Mouse (Mus musculus): Measurements from ENCODE around the gene Ramac. TPM values are rescaled to one million over a fixed set of nuclear protein-coding genes. Genes with fewer than 3 reads are reported as not detected.

Gene Ramac
- polyA plus RNA-seq, 1 experiment = 13.5 TPM

DNA sequence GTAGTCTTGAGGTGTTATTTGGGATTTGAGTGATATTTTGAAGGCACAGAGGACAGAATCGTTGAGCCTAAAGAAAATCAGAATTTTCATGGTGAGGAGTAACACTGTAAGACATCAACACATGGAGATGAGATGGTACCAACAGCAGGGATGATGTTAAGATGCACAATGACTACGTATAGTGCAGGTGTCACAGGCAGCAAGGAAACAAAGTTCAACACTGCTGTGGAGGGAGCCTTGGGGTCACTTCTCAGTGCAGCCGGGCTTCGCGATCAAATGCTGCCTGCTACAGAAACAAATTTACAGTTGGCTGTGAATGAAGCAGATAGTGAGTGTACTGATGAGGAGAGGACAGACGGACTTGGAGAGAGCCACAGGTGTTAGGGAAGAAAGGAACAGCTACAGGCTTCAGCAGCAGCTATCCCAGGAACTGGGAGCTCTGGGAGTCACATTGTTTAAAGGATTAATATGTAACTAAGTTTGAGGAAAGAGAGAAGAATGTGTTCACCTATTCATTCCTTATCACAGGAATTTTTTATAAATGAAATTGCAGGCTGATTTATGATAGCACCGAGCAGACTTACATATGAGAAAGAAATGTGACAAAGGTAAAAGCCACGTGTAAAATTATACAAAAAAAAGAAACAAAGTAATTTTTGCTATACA, 23.9 kb upstream of the Ramac start:
- Histone ChIP-seq H3K27me3 (ENCODE audit: control insufficient read depth, insufficient read depth, low read length) (no peaks in the 10 kb centered on the region), H3K27ac (ENCODE audit: control insufficient read depth, insufficient read depth, low read length) (no peak overlapping the region), H3K4me3 (ENCODE audit: control insufficient read depth, insufficient read depth, low read length) (no peak overlapping the region), H3K36me3 (ENCODE audit: control insufficient read depth, insufficient read depth, low read length) (no peaks in the 10 kb centered on the region), H3K4me1 (replicated peaks; ENCODE audit: control insufficient read depth, insufficient read depth, low read length) (no peaks in the 10 kb centered on the region)
- DNase-seq = no peak
- WGBS = 87% methylated on average over 8 of the region's 8 CpGs
- TF ChIP-seq POLR2A (IDR thresholded peaks at IDR 0.05; ENCODE audit: control insufficient read depth, extremely low read depth, insufficient read depth, low read length, poor library complexity) (no peak), CTCF (IDR thresholded peaks at IDR 0.05; ENCODE audit: borderline replicate concordance, control insufficient read depth, extremely low read depth, insufficient read depth, low read length, poor library complexity) (no peak)

DNA sequence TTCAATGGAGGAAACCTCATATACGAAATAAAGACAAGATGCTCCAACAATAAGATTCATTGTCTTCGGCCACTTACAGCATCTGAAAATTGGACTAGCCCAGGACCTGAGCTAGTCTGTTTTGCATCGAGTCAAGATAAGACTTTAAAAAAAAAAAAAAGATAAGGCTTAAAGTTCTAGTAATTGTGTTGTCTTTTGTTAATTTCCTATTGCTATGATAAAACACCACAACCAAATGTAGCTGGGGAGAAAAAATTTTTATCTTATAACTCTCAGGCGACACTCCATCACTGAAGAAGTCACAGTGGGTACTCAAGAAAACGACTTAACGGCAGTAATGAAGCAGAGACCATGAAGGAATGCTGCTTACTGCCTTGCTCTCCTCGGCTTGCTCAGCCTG, 22.7 kb upstream of the Ramac start:
- TF ChIP-seq CTCF (IDR thresholded peaks at IDR 0.05; ENCODE audit: borderline replicate concordance, control insufficient read depth, extremely low read depth, insufficient read depth, low read length, poor library complexity) (no peak), POLR2A (IDR thresholded peaks at IDR 0.05; ENCODE audit: control insufficient read depth, extremely low read depth, insufficient read depth, low read length, poor library complexity) (no peak)
- H3K4me3 ChIP-seq (ENCODE audit: control insufficient read depth, insufficient read depth, low read length) = no peak overlapping the region

DNA sequence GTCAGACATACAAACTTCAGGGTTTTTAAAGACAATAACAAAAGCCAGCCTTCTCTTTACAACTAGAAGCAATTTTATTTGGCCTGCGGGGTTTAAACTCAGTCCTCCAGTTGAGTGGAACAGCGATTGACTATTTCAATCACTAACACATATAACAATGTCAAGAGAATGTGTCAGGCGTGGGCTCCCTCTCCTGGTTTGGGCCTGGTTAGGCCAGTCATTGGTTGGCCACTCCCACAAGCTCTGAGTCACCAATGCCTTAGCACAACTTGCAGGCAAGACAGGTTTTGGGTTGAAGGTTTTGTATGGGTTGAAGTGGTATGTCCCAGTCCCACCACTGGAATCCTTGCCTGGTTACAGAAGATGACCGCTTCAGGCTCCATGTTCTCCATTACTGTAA, 18.6 kb upstream of the Ramac start:
- H3K27ac ChIP-seq (ENCODE audit: control insufficient read depth, insufficient read depth, low read length) = no peak overlapping the region
- no peak overlapping the region for H3K4me3 ChIP-seq (ENCODE audit: control insufficient read depth, insufficient read depth, low read length)
- H3K4me1 ChIP-seq (replicated peaks; ENCODE audit: control insufficient read depth, insufficient read depth, low read length) = no peaks in the 10 kb centered on the region
- H3K36me3 ChIP-seq (ENCODE audit: control insufficient read depth, insufficient read depth, low read length) = no peaks in the 10 kb centered on the region
- no peaks in the 10 kb centered on the region; the same call in 1 of the 2 replicates for H3K27me3 ChIP-seq (ENCODE audit: control insufficient read depth, insufficient read depth, low read length)
- no peak for TF ChIP-seq POLR2A (IDR thresholded peaks at IDR 0.05; ENCODE audit: control insufficient read depth, extremely low read depth, insufficient read depth, low read length, poor library complexity)
- TF ChIP-seq CTCF (IDR thresholded peaks at IDR 0.05; ENCODE audit: borderline replicate concordance, control insufficient read depth, extremely low read depth, insufficient read depth, low read length, poor library complexity) = no peak
- no peak for DNase-seq
- 68% methylated on average over 4 of the region's 4 CpGs for WGBS

More for the DNA sequence above, 22.7 kb upstream of the Ramac start:
- no peak for DNase-seq
- H3K27ac ChIP-seq (ENCODE audit: control insufficient read depth, insufficient read depth, low read length) = no peak overlapping the region
- no peaks in the 10 kb centered on the region for H3K27me3 ChIP-seq (ENCODE audit: control insufficient read depth, insufficient read depth, low read length)
- H3K4me1 ChIP-seq (replicated peaks; ENCODE audit: control insufficient read depth, insufficient read depth, low read length) = no peaks in the 10 kb centered on the region
- 95% methylated on average over 7 of the region's 7 CpGs for whole genome bisulfite sequencing
- H3K36me3 ChIP-seq (ENCODE audit: control insufficient read depth, insufficient read depth, low read length) = no peaks in the 10 kb centered on the region

- Histone ChIP-seq H3K4me3 (ENCODE audit: control insufficient read depth, insufficient read depth, low read length) (no peak overlapping the region), H3K27me3 (ENCODE audit: control insufficient read depth, insufficient read depth, low read length) (no peaks in the 10 kb centered on the region; the same call in 1 of the 2 replicates), H3K4me1 (replicated peaks; ENCODE audit: control insufficient read depth, insufficient read depth, low read length) (no peaks in the 10 kb centered on the region), H3K27ac (ENCODE audit: control insufficient read depth, insufficient read depth, low read length) (no peak overlapping the region), H3K36me3 (ENCODE audit: control insufficient read depth, insufficient read depth, low read length) (no peaks in the 10 kb centered on the region)
- no peak for DNase-seq
- TF ChIP-seq CTCF (IDR thresholded peaks at IDR 0.05; ENCODE audit: borderline replicate concordance, control insufficient read depth, extremely low read depth, insufficient read depth, low read length, poor library complexity) (no peak), POLR2A (IDR thresholded peaks at IDR 0.05; ENCODE audit: control insufficient read depth, extremely low read depth, insufficient read depth, low read length, poor library complexity) (no peak)
- 93% methylated on average over 3 of the region's 3 CpGs for WGBS
Measured at GRCm38 (mm10) chr7:81747956-81748355, 14.8 kb upstream of the Ramac start.

- Histone ChIP-seq H3K4me1 (replicated peaks; ENCODE audit: control insufficient read depth, insufficient read depth, low read length) (peaks cover 6% of the 10 kb centered on the region), H3K36me3 (ENCODE audit: control insufficient read depth, insufficient read depth, low read length) (no peaks in the 10 kb centered on the region), H3K27ac (ENCODE audit: control insufficient read depth, insufficient read depth, low read length) (peak overlapping the region; percentile 15), H3K27me3 (ENCODE audit: control insufficient read depth, insufficient read depth, low read length) (no peaks in the 10 kb centered on the region), H3K4me3 (ENCODE audit: control insufficient read depth, insufficient read depth, low read length) (peak overlapping the region; percentile 83)
- peak; percentile 37 for DNase-seq
- TF ChIP-seq POLR2A (IDR thresholded peaks at IDR 0.05; ENCODE audit: control insufficient read depth, extremely low read depth, insufficient read depth, low read length, poor library complexity) = no peak
- TF ChIP-seq CTCF (IDR thresholded peaks at IDR 0.05; ENCODE audit: borderline replicate concordance, control insufficient read depth, extremely low read depth, insufficient read depth, low read length, poor library complexity) = 0 out of 2 replicates have a peak, but pooled peaks have one; percentile 11
- 2% methylated on average over 60 of the region's 60 CpGs for WGBS
Measured at GRCm38 (mm10) chr7:81763110-81763845, 553 bp downstream of the Ramac start.

- no peaks in the 10 kb centered on the region for H3K27me3 ChIP-seq (ENCODE audit: control insufficient read depth, insufficient read depth, low read length)
- no peak overlapping the region for H3K27ac ChIP-seq (ENCODE audit: control insufficient read depth, insufficient read depth, low read length)
- TF ChIP-seq POLR2A (IDR thresholded peaks at IDR 0.05; ENCODE audit: control insufficient read depth, extremely low read depth, insufficient read depth, low read length, poor library complexity) (no peak), CTCF (IDR thresholded peaks at IDR 0.05; ENCODE audit: borderline replicate concordance, control insufficient read depth, extremely low read depth, insufficient read depth, low read length, poor library complexity) (no peak)
- no peak overlapping the region for H3K4me3 ChIP-seq (ENCODE audit: control insufficient read depth, insufficient read depth, low read length)
- H3K36me3 ChIP-seq (ENCODE audit: control insufficient read depth, insufficient read depth, low read length) = no peaks in the 10 kb centered on the region
- WGBS = 67% methylated on average over 10 of the region's 10 CpGs
- no peaks in the 10 kb centered on the region for H3K4me1 ChIP-seq (replicated peaks; ENCODE audit: control insufficient read depth, insufficient read depth, low read length)
- DNase-seq = no peak
Measured at GRCm38 (mm10) chr7:81772786-81773539, 10.2 kb downstream of the Ramac start.
